Mouse (Mus musculus): ENCODE measurements around the gene Ampd3. TPM values are rescaled to one million over a fixed set of nuclear protein-coding genes. Genes with fewer than 3 reads are reported as not detected.
A peak's percentile ranks its signal among the peaks of the same experiment; 100 is the strongest.

Ampd3 gene
- 10 to 100 TPM; 23.4 to 28.3 TPM for total RNA-seq (2021)

GRCm38 (mm10) chr7:110768001-110768400 is at the start of gene Ampd3:
Gene Ampd3 (plus strand): TSS chr7:110768206.
- intact Hi-C loops (cut with DNase I): loop anchor here (5.0 kb wide), 1 partner anchor 41 kb away; no protein-coding TSS in a partner anchor
- DNase-seq (ENCODE audit: extremely low spot score in 1 of 2, low spot score in 2 of 2): no peak

DNA sequence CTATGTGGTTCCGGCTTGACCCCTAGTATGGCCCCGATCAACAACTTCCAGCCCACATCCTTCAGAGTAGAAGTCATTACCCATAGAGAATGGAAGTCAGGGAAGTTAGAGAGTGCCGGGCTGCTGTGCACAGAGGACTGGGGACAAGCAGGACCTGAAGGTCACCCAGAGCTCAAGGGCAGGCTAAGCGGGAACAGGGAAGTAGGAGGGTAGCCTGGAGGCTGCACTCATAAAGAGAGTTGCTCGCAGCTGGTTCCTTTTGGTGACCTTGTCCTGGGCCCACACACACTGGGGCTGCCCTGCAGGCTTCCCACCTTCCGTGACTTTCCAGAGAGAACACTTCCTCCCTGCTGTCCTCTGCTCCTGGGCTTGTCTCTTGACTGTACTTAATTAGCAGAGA is 49.5 kb upstream of the Ampd3 start:
- DNase-seq (ENCODE audit: extremely low spot score in 1 of 2, low spot score in 2 of 2): no peak
- intact Hi-C loops (cut with DNase I): no loop called here

DNA sequence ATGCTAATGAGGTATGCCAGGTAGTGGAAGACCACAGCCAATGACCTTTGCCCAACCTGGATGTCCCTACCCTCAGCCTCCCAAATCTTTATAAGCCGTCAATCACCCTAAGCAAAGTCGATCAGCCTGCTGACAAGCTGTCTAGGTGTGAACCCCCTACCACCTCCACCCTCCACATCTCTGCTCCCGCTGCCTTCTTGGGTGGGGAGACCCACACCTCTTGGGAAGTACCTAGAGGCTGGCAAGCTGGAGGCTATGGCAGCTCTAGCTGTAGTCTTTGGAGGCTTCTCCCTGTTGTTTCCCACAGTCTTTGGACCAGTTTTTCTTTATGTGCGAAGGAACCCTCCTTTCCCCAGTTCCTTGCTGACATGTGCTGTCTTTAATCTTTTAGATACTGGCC is 48.1 kb upstream of the Ampd3 start:
- intact Hi-C loops (cut with DNase I): loop anchor here (10.0 kb wide), 1 partner anchor 205 kb away; no protein-coding TSS in a partner anchor
- no peak for DNase-seq (ENCODE audit: extremely low spot score in 1 of 2, low spot score in 2 of 2)

DNA sequence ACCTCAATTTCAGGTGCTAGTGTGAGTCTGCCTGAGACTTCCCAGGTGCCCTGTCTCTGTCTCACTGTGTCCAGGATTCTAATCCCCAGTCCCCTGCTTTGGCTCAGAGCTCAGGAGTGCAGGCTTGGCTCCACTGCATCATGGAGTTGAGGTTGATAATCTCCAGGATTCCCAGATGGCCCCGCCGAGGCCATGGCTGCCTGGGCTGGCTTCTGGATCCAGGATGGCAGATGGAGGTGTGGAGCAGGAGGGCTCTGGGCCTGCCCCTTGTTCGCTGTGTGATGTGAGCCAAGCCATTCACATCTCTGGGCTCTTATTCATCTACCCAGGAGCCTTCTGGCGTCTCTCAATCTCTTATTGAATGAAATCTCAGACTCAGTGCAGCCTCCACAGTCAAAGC is 45.8 kb upstream of the Ampd3 start:
- intact Hi-C loops (cut with DNase I): loop anchor here (10.0 kb wide), 1 partner anchor 203 kb away; no protein-coding TSS in a partner anchor

GRCm38 (mm10) chr7:110727049-110727448 is 41.0 kb upstream of the Ampd3 start:
- peak; percentile 48 to 73 for DNase-seq (ENCODE audit: extremely low spot score in 1 of 2, low spot score in 2 of 2)

More for the DNA sequence above, 45.8 kb upstream of the Ampd3 start:
- DNase-seq (ENCODE audit: extremely low spot score in 1 of 2, low spot score in 2 of 2): no peak

GRCm38 (mm10) chr7:110728876-110729275 is 39.1 kb upstream of the Ampd3 start:
- intact Hi-C loops (cut with DNase I): loop anchor here (5.0 to 10.0 kb wide), 3 partner anchors 38 to 288 kb away; partner anchors contain the start of gene Ampd3
- DNase-seq (ENCODE audit: extremely low spot score in 1 of 2, low spot score in 2 of 2): peak in 1 of 2 experiments; percentile 45

More at GRCm38 (mm10) chr7:110727049-110727448, 41.0 kb upstream of the Ampd3 start:
- intact Hi-C loops (cut with DNase I): loop anchor here (1.0 to 10.0 kb wide), 4 partner anchors 40 to 290 kb away; partner anchors contain the start of gene Ampd3

DNA sequence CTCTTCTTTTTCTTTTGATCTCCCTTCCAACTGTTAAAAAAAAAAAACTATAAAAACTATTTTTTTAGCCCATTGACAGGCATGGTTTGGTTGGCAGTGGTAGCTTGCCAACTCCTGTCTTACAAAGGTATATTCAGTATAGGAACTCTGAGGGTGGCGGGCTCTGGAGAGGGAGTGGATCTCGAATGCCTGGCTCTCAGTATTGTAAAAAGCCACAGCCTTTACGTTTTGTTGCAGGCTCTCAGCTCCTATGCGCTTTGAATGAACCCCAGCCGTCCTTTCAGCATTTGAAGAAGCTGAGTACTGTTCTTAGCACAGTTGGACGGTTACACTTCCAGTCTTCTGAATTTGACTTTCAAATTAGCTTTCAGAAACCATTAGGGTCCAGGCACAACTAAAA is 38.7 kb upstream of the Ampd3 start:
- intact Hi-C loops (cut with DNase I): loop anchor here (5.0 to 10.0 kb wide), 3 partner anchors 38 to 288 kb away; partner anchors contain the start of gene Ampd3
- DNase-seq (ENCODE audit: extremely low spot score in 1 of 2, low spot score in 2 of 2): no peak

- peak in 1 of 2 experiments; percentile 60 for DNase-seq (ENCODE audit: extremely low spot score in 1 of 2, low spot score in 2 of 2)
- intact Hi-C loops (cut with DNase I): no loop called here
These were observed 36.7 kb upstream of the Ampd3 start for GRCm38 (mm10) chr7:110731091-110731967.

GRCm38 (mm10) chr7:110732001-110732632 is 35.9 kb upstream of the Ampd3 start:
- no peak for DNase-seq (ENCODE audit: extremely low spot score in 1 of 2, low spot score in 2 of 2)
- intact Hi-C loops (cut with DNase I): no loop called here

DNA sequence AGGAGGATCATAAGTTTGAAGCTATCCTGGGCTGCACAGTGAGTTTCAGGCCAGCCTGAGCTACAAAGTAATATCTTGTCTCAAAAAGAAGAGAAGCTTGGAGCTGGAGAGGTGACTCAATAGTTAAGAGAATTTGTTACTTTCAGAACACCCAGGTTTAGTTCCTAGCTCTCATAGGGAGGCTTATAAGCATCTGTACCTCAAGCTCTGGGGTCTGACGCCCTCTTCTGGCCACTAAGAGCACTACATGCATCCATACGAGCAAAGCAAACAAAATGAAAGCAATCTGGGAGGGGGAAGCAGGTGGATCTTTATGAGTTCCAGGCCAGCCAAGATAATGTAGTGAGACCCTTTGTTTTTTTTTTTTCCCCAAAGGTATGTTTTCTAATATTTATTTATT is 31.1 kb upstream of the Ampd3 start:
- no peak for DNase-seq (ENCODE audit: extremely low spot score in 1 of 2, low spot score in 2 of 2)
- intact Hi-C loops (cut with DNase I): no loop called here

GRCm38 (mm10) chr7:110739764-110740163 is 28.2 kb upstream of the Ampd3 start:
- intact Hi-C loops (cut with DNase I): no loop called here
- no peak for DNase-seq (ENCODE audit: extremely low spot score in 1 of 2, low spot score in 2 of 2)

DNA sequence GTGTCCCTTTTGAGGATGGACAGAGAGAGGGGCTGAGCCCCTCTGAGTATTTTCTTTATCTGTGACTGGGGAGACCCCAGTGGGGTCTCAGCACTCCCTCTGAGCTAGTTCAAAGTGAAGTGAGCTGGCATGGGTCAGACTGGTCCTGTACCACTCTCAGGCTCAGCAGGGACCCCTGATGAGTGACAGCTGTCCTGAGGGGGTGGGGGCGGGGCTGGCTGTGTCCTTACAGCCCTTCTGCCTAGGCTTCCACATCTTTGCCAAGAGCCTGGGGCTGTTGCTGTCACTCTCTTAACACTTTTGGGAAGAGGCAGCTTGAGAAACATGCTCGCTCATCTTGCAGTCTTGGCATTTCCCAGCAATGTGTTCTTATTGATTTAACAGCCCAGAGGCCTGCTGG is 27.8 kb upstream of the Ampd3 start:
- peak in 1 of 2 experiments; percentile 38 for DNase-seq (ENCODE audit: extremely low spot score in 1 of 2, low spot score in 2 of 2)
- intact Hi-C loops (cut with DNase I): no loop called here

DNA sequence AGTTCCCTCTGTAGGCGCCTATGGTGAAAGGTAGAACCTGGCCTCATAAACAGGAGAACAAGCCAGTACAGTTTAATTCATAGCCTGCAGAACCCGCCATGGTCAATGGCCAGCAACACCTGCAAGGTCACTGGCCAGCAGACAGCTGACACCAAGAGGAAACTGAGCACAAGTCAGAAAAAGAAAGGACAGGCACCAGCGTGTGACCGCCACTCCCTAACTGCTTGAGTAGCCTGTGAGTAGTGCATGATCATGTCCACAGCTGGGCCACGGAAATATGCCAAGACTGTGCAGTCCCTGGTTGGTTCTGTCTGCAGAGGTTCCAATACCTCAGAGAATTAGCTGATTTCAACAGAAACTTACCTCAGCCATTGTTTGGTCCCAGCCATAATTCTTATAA is 26.0 kb upstream of the Ampd3 start:
- intact Hi-C loops (cut with DNase I): no loop called here
- DNase-seq (ENCODE audit: extremely low spot score in 1 of 2, low spot score in 2 of 2): no peak

- DNase-seq (ENCODE audit: extremely low spot score in 1 of 2, low spot score in 2 of 2): no peak
- intact Hi-C loops (cut with DNase I): no loop called here
These were observed 21.9 kb upstream of the Ampd3 start for GRCm38 (mm10) chr7:110746087-110746562.

- intact Hi-C loops (cut with DNase I): no loop called here
- no peak for DNase-seq (ENCODE audit: extremely low spot score in 1 of 2, low spot score in 2 of 2)
These were observed 21.2 kb upstream of the Ampd3 start for GRCm38 (mm10) chr7:110746809-110747208.

DNA sequence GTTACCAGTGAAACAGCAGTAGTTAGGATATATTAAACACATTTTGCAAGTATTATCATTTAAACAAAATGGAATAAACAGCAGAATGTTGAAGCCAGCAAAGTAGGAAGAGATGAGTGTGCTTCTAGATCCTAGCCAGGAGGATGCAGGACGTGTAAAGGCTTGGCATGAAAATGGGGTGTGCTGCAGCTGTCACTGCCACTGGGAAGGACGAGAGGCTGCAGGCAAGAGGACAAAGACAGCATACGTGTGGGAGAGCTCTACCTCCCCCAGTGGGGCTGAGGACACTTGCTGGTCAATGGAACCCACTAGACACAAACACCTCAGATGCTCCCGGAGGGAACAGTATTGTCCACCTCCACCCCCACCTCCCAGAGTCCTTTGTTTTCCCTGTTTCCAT is 17.2 kb upstream of the Ampd3 start:
- intact Hi-C loops (cut with DNase I): no loop called here
- no peak for DNase-seq (ENCODE audit: extremely low spot score in 1 of 2, low spot score in 2 of 2)

GRCm38 (mm10) chr7:110751634-110752033 is 16.4 kb upstream of the Ampd3 start:
- DNase-seq (ENCODE audit: extremely low spot score in 1 of 2, low spot score in 2 of 2): no peak
- intact Hi-C loops (cut with DNase I): no loop called here

DNA sequence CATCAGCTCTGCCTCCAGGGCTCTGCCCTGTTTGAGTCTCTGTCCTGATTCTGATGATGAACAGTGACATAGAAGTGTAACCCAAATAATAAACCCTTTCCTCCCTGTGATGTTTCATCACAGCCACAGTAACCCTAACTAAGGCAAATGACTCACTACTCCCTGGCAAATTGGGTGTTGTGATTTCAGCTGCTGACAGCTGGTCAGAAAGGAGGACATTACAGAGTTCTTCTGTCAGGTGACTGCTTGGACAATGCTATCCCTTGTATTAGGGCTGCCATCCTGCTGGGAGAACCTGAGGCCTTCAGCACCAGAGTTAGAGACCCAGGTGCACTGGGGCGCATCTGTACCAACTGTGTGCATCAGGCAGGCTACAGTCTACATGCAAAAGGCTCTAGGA is 14.7 kb upstream of the Ampd3 start:
- intact Hi-C loops (cut with DNase I): no loop called here
- no peak for DNase-seq (ENCODE audit: extremely low spot score in 1 of 2, low spot score in 2 of 2)

DNA sequence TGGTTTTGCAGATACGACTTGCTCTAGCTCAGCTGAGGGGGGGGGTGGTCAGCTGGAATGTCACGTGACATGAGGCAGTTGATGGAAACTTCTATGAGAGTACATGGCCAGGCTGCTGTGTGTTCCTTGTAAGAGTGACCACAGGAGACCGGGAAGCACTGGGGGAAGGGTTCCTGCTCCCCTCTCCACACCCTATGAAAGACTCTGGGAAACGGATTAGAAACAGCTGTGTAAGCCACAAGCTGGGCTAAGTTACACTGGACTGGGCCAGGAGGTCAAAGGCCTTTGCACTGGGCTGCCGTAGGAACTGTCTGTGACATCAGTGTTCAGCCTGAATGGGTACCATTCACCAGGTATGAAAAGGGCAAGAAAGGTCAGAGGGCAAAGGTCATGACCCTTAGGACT is 14.1 kb upstream of the Ampd3 start:
- peak in 1 of 2 experiments; percentile 70 for DNase-seq (ENCODE audit: extremely low spot score in 1 of 2, low spot score in 2 of 2)
- intact Hi-C loops (cut with DNase I): no loop called here

DNA sequence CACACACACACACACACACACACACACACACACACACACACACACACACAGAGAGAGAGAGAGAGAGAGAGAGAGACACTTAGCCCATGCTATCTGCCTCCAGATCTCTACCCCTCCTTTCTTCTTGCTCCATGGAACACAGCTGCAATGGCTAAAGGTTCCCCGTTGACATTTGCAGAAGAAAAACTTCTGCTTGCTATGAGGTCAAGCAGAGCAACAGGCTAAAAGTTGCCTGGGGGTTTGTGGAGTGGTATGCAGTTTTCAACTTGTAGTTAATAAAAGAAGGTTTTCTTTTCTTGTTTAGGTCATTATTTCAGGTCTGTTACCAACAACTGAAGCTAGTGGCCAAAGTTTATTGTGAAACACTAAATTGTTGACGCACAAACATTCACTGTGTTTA is 11.6 kb upstream of the Ampd3 start:
- intact Hi-C loops (cut with DNase I): no loop called here
- DNase-seq (ENCODE audit: extremely low spot score in 1 of 2, low spot score in 2 of 2): no peak
